Mouse (Mus musculus) bone marrow, adult 2 months (tissue): ENCODE measurements at regions not wholly inside any gene's neighbourhood (a gene's known extent, or its start where the extent isn't known, plus 50 kb on each side); places are given as distances from the start of the nearest gene placed in this dataset.

Source experiments
- H3K27ac ChIP-seq: fragments of 200-500 bp; 2 replicates; pipeline ENCODE4 v1.5.1; 2012; ENCODE audit warnings: low read depth, mild to moderate bottlenecking, control low read depth, inconsistent platforms, low read length; ENCODE audit not compliant: control insufficient read depth, poor library complexity, insufficient read depth
- H3K4me1 ChIP-seq: fragments of 200-500 bp; 2 replicates; pipeline ENCODE4 v1.6.1; 2011; ENCODE audit warnings: low read length; ENCODE audit not compliant: control insufficient read depth, insufficient read depth
- H3K4me3 ChIP-seq: fragments of 200-500 bp; replicated peaks from 2 replicates; pipeline ENCODE3; 2011; ENCODE audit warnings: mild to moderate bottlenecking, low read depth, low read length, control low read depth; ENCODE audit not compliant: control insufficient read depth
- CTCF ChIP-seq: fragments of 200-500 bp; IDR thresholded peaks from 2 replicates; pipeline ENCODE4 v1.5.1; 2011; ENCODE audit warnings: low read length, control low read depth; ENCODE audit not compliant: control insufficient read depth, insufficient read depth
- POLR2A ChIP-seq: fragments of 200-500 bp; IDR thresholded peaks from 2 replicates; pipeline ENCODE4 v1.6.1; 2011; ENCODE audit warnings: low read depth, mild to moderate bottlenecking, control low read depth, low read length, borderline replicate concordance; ENCODE audit not compliant: control insufficient read depth
- WGBS: fragments of 180-500 bp; shearing (Covaris S2); methylation state at CpG from one replicate; pipeline ENCODE4 v1.1.7; 2018; 5-methylcytosine and 5-hydroxymethylcytosine counted together

- Histone ChIP-seq H3K4me3 (no peak overlapping the region), H3K4me1 (no peaks in the 10 kb centered on the region), H3K27ac (no peak overlapping the region)
- 81% methylated on average over 2 of the region's 2 CpGs for WGBS
- TF ChIP-seq POLR2A (no peak), CTCF (no peak)
These were observed 75.1 kb upstream of the Mrps9 start for GRCm38 (mm10) chr1:42775893-42776287.

GRCm38 (mm10) chr1:42777416-42777815 is 73.6 kb upstream of the Mrps9 start:
- TF ChIP-seq CTCF, result no peak
- TF ChIP-seq POLR2A, result no peak
- Histone ChIP-seq H3K27ac (no peak overlapping the region), H3K4me3 (no peak overlapping the region), H3K4me1 (no peaks in the 10 kb centered on the region)
- 79% methylated on average over 1 of the region's 1 CpGs for WGBS

- Histone ChIP-seq H3K4me3 (no peak overlapping the region), H3K4me1 (no peaks in the 10 kb centered on the region), H3K27ac (no peak overlapping the region)
- TF ChIP-seq CTCF (0 out of 2 replicates have a peak, but pooled peaks have one; percentile 3), POLR2A (no peak)
- 42% methylated on average over 5 of the region's 5 CpGs for WGBS
These were observed 71.3 kb upstream of the Mrps9 start for GRCm38 (mm10) chr1:42779761-42780160.

GRCm38 (mm10) chr1:42780266-42780665 is 70.8 kb upstream of the Mrps9 start:
- 79% methylated on average over 15 of the region's 15 CpGs for WGBS
- Histone ChIP-seq H3K27ac (no peak overlapping the region), H3K4me3 (no peak overlapping the region), H3K4me1 (no peaks in the 10 kb centered on the region)
- TF ChIP-seq POLR2A (no peak), CTCF (no peak)

- H3K27ac ChIP-seq, result no peak overlapping the region
- no peak for TF ChIP-seq POLR2A
- no peak for TF ChIP-seq CTCF
- WGBS, result 73% methylated on average over 8 of the region's 8 CpGs
- no peak overlapping the region for H3K4me3 ChIP-seq
- H3K4me1 ChIP-seq, result no peaks in the 10 kb centered on the region
These were observed 69.5 kb upstream of the Mrps9 start for GRCm38 (mm10) chr1:42781533-42781932.

GRCm38 (mm10) chr1:42783072-42783672 is 67.9 kb upstream of the Mrps9 start:
- no peaks in the 10 kb centered on the region for H3K4me1 ChIP-seq
- WGBS, result 84% methylated on average over 7 of the region's 7 CpGs
- no peak overlapping the region for H3K4me3 ChIP-seq
- no peak for TF ChIP-seq CTCF
- H3K27ac ChIP-seq, result no peak overlapping the region

- H3K4me1 ChIP-seq, result no peaks in the 10 kb centered on the region
- no peak overlapping the region for H3K4me3 ChIP-seq
- TF ChIP-seq POLR2A (no peak), CTCF (no peak)
- 63% methylated on average over 7 of the region's 7 CpGs for WGBS
- H3K27ac ChIP-seq, result no peak overlapping the region
These were observed 63.8 kb upstream of the Mrps9 start for GRCm38 (mm10) chr1:42787240-42787639.

GRCm38 (mm10) chr1:42788413-42788812 is 62.6 kb upstream of the Mrps9 start:
- Histone ChIP-seq H3K4me3 (no peak overlapping the region), H3K27ac (no peak overlapping the region), H3K4me1 (no peaks in the 10 kb centered on the region)
- 55% methylated on average over 6 of the region's 6 CpGs for WGBS
- no peak for TF ChIP-seq CTCF
- TF ChIP-seq POLR2A, result no peak
